Mouse (Mus musculus) Muller cell, postnatal 12 days (primary cell): ENCODE measurements around the gene Parp8.

Experiments
- DNase-seq: peaks from one replicate; pipeline ENCODE4 v3.0.0-alpha.2; 2015; ENCODE audit errors: inconsistent ontology term

The Parp8 gene

DNA sequence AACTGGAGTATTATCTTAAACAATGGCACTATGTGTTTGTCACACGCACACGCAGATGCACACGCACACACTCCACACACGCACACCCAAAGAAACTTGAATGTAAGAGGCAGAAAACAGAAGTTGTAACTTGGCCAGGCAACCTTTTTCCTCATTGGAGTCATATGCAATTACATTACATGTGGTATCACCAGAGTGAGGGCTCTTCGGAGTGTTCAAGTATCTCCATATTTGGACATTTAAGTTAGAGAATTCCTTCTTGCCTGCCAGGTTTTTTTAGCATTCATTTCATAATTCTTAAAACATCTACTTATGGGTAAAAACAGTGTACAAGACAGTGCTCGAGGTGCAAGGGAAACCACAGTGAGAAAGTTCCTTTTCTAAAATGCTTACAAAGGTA is 6.7 kb downstream of the Parp8 start:
- no peak for DNase-seq

DNA sequence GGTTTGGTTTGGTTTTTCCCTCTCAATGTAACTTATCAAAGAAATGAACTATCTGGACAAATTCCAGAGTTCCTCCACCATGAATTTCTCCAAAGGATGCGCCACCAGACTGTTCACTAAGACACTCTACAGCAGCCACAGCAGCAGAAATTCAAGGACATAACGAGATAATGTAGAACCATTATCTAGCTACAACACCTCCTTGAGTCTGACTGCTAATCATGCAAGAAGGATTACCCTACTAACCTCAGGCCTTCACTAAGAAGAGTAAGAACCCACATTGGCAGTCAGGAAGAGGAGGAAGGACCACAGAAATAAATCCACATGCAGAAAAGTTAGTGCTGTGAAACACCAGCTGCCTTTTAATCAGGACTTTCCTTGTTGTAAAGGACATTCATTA is 11.8 kb downstream of the Parp8 start:
- no peak for DNase-seq

DNA sequence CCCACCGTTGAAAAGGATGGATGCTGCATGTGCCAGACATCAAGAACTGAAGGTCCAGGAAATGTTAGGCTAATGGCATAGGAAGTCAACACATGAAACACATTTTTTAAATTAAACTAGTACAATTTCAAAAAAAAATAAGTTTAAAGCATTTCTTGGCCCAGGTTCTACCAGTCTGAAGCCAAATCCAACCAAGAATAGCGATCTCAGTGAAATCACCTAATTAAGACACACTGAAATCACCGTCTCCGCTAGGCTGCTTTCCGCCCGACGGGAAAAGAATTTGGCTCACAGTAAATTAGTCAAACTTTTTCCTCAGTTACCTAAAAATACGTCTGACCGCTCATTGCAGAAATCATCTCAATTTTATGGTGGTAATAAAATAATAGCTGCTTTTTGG is 13.3 kb downstream of the Parp8 start:
- no peak for DNase-seq

DNA sequence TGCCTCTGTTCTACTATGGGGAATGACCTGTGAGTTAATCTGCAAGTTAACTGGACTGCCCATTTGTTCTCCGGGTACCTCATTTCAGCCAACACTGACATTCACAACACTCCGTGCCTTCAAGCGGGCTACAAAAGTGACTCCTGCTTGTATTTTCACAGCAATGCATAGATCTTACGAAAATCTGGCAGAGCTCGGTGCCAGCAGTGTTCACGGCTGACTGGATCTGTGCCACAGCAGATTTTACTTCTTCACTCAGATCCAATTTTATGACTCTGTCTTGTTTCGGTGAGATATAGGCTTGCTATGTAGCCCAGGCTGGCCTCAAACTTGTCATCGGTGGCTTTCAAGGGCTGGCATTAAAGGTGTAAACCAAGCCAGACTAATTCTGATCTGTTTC is 15.2 kb downstream of the Parp8 start:
- peak; percentile 62 for DNase-seq

DNA sequence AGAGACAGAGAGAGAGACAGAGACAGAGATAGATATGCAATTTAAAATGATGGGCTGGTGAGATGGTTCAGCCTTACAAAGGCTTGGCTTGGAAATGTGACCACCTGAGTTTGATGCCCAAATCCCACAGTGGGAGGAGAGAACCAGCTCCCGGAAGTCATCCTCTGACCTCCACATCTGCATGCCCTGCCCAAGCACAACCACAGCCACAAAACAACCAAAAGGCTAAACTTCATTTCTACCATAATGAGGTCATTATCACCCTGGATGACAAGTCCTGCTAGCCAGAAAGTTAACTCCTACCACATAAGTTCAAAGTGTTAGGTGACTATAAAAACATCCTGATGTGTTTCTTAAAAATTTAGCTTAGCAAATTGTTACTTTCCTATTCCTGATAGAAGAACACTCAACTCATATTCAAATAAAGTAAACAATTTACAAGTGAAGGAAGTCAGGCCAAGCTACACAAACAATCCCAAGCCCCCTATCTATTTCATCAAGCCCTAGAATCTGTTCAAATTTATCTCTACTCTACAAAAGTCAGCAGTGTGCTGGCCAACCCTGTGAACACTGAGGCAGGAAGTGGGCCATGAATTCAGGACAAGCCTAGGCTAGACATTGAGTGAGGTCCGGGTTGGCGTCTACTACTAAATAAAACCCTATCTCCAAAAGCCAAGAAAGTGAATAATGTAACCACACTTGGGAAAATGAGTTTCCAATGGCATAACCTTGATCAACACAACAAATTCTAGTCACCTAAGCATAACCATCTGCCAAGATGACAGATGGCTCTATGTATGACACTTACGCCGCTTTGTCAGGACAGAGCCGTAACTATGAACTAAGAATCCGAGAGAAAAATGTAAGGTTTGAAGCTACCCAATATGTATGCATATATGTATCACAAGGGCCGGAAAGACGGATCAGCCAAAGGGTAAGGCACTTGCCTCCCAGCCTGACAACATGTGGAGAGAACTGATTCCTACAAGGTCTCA is 17.0 kb downstream of the Parp8 start:
- no peak for DNase-seq

DNA sequence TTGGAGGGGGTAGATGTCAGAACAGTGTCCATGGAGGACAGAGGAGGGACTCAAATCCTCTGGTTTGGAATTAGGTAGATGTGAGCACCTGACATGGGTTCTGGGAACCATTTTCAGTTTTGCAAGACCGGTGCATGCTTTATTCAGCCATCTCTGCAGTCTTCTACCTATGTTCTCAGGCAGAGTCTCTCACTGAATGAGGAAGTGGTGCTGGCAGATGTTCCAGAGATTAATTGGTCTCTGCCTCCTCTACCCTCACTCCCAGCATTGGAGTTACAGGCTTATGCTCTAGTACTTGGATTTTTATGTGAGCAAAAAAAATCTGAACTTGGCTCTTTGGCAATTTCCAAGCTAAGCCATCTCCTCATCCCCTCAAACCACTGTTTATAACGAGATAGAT is 17.8 kb downstream of the Parp8 start:
- no peak for DNase-seq

DNA sequence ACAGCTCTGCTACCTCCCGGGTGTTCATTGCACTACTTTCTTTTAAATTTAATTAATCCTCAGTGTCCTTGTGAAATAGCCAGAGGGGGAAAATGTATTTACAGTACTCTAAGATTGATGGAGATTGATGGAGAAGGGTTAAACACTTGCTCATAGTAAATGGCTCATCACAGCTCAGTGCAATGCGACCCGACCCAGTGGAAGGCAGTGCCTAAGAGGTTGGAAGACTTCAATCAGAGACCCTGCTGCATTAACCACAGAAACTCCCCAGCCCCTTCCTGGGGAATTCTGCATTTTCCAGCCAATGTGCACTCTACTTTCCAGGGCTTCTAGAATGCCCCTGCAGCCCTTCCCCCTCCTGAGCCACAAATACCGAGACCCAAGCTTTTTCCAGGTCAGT is 18.7 kb downstream of the Parp8 start:
- DNase-seq = no peak

DNA sequence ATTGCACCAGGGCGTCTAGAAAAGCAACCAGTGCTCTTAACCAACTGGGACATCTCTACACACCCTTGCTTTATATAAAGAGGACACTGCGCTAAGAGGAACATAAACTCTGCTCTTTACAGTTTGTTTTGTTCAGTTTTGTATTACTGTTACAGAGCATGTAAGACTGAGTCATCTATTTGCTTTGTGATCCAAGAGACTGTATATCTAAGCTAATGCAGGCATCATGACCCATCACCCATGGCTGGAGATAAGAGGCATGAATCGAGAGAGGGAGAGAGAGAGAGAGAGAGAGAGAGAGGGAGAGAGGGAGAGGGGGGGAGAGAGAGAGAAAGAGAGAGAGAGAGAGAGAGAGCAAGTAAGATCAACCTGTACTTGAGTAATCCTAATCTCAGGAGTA is 24.8 kb downstream of the Parp8 start:
- DNase-seq = no peak

DNA sequence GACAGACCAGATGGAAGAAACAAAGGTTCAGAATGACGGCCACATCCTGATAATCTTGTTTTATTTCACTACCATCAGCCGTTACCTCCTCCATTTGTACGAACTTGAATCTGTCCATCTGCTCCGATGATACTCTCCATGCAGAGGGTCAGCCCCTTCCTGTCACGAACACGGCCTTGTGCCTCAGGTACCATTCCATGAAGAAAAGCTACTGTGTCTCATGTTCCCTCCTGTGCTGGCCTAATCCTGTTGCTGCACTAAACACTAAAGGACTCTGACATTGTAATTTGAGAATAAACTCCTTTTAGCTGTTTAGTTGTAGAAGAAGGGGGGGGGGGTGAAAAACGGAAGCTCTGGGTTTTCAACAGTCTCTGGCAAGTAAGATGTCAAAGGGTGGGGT is 33.8 kb downstream of the Parp8 start:
- no peak for DNase-seq

DNA sequence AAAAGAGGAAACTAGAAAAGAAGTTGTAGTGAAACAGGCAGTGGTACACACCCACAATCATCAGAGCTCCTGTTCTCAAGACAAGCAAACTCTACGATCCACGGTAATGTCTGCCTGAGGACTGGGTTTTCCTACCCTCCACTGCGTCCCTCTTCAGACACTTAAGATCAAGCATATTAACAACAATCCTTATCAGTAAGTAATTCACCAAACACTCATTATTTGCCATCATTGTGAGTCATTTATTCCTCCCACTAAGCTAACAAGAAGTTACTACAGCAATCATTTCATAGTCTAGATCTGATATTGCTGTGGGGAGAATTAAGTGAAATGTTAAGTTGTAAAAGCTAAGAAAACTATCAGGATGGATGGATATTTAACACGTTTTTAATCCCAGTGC is 35.0 kb downstream of the Parp8 start:
- no peak for DNase-seq

DNA sequence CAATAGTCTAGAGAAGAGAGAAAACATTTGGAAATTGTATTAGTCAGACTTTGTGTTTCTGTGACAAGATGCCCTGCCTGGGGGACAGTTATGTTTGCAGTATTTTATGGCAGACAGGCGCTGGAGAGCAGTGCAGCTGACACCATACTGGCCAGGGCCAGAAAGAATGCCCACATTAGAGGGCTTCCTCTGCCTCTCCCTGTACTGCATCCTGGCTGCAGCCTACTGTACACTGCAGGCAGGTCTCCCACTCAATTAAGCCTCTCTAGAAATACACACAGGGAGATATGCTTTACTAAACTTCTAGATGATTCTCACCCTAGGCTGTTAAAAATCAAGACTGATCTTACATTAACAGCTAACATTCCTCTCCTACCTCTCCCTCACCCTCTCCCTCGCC is 36.6 kb downstream of the Parp8 start:
- no peak for DNase-seq

DNA sequence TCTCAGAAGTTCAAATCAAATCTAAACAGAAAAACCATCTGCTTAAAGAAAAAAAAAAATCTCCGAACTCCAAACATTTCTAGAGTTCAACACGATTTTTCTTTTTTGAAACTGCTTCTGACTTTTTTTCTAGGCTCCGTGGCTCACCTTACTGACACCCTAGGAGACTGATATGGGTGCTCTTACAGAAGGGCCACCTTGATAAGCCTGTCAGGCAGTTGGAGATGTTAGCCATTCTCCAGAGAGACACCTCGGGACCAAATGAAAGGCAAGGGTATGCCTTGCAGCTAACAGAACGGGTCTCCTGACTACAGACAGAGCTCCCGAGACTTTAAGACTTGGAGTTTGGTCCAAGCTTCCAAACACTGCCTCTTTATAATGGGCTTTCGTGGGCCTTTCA is 37.1 kb downstream of the Parp8 start:
- no peak for DNase-seq

DNA sequence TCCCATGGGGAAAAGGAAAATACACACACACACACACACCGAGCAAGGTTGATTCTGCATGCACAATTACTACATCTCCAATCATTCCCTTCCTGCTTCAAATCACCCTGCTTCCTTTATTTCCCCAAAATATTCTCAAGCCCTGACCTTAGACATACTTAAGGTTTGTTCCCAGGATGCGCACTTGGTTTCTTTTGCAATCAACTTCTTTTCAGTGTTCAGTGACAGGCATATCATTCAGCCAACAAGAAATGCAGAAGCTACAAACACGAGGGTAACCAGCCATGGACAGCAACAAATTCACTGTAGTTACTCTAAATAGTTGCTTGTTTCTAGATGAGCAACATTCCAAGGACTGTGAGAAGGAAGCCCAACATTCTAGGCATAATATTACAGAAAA is 38.1 kb downstream of the Parp8 start:
- no peak for DNase-seq

DNA sequence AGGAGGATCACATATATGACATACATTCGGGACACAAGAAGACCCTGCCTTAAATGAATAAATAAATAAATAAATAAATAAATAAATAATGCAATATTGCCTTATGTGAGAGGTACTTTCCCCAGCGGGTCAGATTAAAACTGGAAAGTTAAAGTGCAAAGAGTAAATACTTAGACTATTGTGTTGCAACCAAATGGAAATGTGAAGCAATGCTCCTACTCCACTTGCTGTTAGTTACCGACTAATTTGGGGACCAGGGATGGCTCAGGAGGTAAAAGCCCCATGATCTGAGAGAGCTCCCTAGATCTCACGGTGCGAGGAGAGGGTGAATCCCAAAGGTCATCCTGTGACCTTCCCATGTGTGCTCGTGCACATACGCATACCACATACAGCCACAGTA is 38.7 kb downstream of the Parp8 start:
- DNase-seq = no peak

DNA sequence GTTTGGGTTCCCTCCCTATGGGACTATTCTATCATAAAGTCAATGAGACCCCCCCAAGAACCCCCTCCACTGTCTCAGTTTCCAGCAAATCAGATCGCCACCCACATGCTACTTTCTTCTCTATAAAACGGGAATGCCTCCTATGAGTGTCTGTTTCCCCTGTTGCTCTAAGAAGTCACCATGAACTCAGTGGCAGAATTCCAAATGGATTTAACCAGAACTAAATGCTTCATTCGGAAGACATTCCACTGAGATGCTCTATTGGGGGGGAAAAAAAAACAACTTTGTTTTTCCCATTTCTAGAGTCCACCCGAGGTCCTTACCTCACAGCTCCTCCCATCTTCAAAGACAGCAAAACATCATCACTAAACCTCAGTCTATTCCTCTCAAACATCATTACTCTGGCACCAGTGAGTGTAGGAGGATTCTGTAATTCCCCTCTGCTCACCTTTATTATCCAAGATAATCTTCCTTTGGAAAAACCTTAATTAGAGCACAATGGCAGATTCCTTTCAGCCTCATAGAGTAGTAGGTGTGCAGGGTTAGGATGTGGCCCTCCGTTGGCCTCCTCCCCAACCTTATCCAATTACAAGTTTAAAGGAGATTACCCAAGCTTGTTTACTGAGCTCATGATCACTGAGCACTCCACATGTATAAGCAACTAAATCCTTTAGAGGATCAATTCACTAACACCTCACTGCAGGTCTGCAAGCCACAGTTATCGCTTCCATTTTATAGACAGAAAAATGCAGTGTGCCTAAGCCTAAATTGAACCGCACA is 51.1 kb downstream of the Parp8 start:
- no peak for DNase-seq

DNA sequence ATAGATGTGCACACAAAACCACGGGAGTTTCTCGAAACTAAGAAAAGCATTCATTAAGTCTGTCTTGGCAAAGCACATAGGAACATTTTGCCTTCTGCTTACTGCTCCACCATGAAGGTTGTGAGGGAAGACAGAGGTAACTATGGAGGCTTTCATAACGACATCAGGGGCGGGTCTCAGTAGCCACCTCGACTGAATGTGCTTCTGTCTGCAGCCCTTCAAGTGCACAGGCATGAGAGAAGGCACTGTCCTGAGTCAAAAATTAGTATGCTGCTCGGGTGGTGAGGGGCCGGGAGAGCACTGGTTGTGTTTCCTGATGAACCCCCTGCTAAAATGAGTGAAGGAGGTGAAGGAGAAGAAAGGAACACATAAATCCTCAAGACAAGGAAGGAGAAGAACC is 51.8 kb downstream of the Parp8 start:
- DNase-seq = no peak

DNA sequence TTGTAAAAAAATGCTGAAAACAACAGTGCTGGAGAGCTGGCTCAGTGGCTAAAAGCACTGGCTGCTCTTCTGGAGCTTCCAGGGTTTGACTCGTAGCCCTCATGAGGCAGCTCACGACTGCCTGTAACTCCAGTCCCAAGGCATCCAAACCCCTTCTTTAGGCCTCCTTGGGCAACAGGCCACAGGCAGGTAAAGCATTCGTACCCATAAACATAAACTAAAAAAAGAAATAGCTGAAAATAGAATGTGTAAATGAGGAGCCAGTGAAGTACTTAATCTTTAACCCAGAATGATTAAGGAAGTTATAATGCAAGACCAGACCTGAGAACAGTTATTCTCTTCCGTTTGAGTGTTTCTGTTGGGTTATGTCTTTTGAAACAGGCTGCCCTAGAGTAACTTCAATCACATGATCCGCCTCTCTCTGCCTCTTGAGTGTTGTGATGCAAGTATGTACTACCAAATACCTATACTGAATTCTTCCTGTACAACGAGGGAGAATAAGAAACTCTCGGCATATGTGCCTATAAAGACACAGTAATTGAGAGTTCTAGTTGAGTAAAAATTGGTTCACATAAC is 53.2 kb downstream of the Parp8 start:
- no peak for DNase-seq

DNA sequence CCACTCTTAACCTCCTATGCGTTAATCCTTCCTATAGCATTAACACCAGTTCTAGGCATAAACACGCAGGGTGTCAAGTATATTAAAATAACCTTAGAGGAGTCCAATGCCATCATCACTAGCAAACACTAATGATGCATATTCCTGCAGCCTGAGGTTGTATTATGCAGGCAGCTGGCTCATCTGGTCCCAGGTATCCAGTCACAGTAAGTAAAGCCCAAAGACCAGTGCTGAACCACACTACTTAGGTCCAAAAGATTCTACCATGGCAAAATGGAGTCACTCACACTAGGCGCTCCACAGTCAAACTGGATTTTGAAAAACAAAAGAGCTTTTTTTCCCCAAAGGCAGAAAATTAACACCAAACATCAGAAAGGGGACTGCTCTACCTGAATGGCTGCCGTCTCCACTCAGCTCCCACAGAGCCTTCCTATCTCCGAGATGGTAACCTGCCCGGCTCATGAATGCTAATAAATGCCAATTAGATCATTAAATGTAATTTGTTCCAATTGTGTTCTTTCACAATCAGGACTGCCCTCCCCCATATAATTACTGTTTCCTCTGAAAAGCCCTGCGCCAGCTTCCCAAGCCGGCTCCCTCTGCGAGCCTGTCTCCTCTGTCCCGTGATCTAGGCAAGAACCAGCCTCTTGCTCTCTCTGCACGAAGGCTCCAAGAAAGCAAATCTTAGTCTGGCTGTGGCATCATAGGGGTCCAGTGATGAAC is 54.5 kb downstream of the Parp8 start:
- DNase-seq = no peak

DNA sequence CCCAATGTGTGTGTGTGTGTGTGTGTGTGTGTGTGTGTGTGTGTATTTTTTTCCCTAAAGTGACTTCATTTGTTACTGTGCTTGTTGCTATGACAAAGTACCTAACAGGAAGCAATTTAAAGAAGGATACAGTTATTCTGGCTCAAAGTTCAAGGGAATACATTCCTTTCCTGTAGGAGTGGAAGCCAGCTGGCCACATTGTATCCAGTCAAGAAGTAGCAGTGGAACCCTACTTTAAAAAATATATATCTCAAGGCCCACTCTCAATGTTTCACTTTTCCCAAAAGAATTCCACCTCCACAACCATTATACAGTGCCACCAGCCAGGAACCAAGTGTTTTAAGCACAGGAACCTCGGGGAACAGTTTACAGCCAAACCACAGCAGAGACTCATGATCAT is 55.7 kb downstream of the Parp8 start:
- no peak for DNase-seq

DNA sequence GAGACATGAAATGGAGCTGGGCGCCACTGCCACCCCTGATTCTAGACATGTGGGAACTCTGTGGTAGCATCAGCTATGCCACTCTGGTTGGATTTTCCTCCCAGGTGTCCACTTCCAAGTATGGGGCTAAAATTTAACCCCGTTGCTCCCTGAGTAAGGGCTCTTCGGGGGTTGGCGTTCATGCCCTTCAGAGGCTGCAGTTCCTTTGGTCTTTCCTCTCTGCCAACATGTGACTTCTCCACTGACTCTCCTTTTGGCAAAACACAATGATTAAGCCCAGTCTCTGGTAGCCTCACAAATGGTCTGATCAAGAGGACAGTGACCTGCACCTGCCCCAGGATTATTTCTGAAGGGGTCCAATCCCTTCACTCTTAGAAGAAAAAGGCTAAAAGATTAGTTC is 56.4 kb downstream of the Parp8 start:
- no peak for DNase-seq

DNA sequence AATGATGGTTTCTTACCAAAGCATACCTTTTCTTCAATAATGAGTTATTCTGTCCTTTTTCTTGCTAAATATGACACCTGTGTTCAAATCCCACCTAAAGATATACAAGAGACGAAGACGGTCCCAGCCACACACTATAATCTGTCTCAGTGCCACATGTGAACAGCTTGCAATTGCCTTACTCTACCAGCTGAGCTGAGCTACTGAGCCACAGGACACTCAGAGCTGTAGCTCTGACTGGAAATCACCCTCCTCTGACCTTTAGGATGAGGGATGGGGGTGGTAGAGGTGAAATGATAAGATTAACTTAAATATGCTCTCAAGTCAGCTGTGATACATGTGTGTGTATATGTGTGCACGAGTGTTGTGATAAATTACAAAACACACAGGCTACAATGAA is 57.9 kb downstream of the Parp8 start:
- DNase-seq = no peak
